14 mouse cellular contexts compared by ENCODE assay signal in genomic region chr16:5898330-5898729, GRCm38 (mm10). TPM values are rescaled to one million over a fixed set of nuclear protein-coding genes. Genes with fewer than 3 reads are reported as not detected.
DNase-seq lines count a peak whose midpoint lies in the region; ATAC-seq lines count a peak whose summit lies in the region.
"Had no signal": no experiment of that assay in that cellular context is flagged by ENCODE, and none has a peak within 500 bp of the region (broad histone marks: within the 10 kb centered on the region; RNA-seq: fewer than 3 reads in every experiment).

No protein-coding gene starts in this region.

- DNase-seq in adrenal gland, adult 2 months: peak; percentile 6
- DNase-seq in adrenal gland, postnatal 4 days (ENCODE audit: low spot score in 2 of 2): no peak
- no peak for DNase-seq in hindbrain, embryonic 11.5 days (ENCODE audit: low spot score)
- peak; percentile 1 for DNase-seq in lung, postnatal 36 days
- no peak for DNase-seq in lung, postnatal 4 days
- peak; percentile 19 to 58 for DNase-seq in kidney, postnatal 36 days
- DNase-seq in natural killer cell, adult 2 months (ENCODE audit: low spot score in 2 of 2): no peak
- DNase-seq: layer of hippocampus, postnatal 36 days had no signal

- H3K9me3 ChIP-seq in hindbrain, embryonic 16.5 days (ENCODE audit: control insufficient read depth, low read length): no peaks in the 10 kb centered on the region
- H3K9me3 ChIP-seq in hindbrain, embryonic 11.5 days (ENCODE audit: control insufficient read depth, low read length): no peaks in the 10 kb centered on the region
- H3K9me3 ChIP-seq: forebrain, embryonic 12.5 days; hindbrain, embryonic 15.5 days; liver, embryonic 15.5 days; midbrain, embryonic 12.5 days had no signal

- no peaks in the 10 kb centered on the region for H3K36me3 ChIP-seq in hindbrain, embryonic 16.5 days (ENCODE audit: control insufficient read depth, insufficient read depth, low read length)
- no peaks in the 10 kb centered on the region for H3K36me3 ChIP-seq in hindbrain, embryonic 11.5 days (ENCODE audit: control insufficient read depth, insufficient read depth, low read length)
- H3K36me3 ChIP-seq: forebrain, embryonic 12.5 days; hindbrain, embryonic 15.5 days; liver, embryonic 15.5 days; midbrain, embryonic 12.5 days had no signal

- no peak overlapping the region for H3K4me2 ChIP-seq in hindbrain, embryonic 16.5 days (ENCODE audit: low read length)
- H3K4me2 ChIP-seq in hindbrain, embryonic 11.5 days (replicated peaks; ENCODE audit: low read depth, low read length): no peak overlapping the region
- H3K4me2 ChIP-seq: forebrain, embryonic 12.5 days; hindbrain, embryonic 15.5 days; liver, embryonic 15.5 days; midbrain, embryonic 12.5 days had no signal

- ATAC-seq in hindbrain, embryonic 16.5 days: peak; percentile 42
- ATAC-seq in hindbrain, embryonic 11.5 days (ENCODE audit: low FRiP score): no peak

- no peak overlapping the region for H3K4me3 ChIP-seq in hindbrain, embryonic 16.5 days (ENCODE audit: low read length)
- H3K4me3 ChIP-seq in hindbrain, embryonic 11.5 days (ENCODE audit: low read depth, low read length): no peak overlapping the region
- H3K4me3 ChIP-seq: forebrain, embryonic 12.5 days; hindbrain, embryonic 15.5 days; liver, embryonic 15.5 days; midbrain, embryonic 12.5 days had no signal

- H3K9ac ChIP-seq in hindbrain, embryonic 16.5 days (ENCODE audit: low read depth, low read length): no peak overlapping the region
- no peak overlapping the region for H3K9ac ChIP-seq in hindbrain, embryonic 11.5 days (ENCODE audit: low read depth, low read length)
- H3K9ac ChIP-seq: forebrain, embryonic 12.5 days; hindbrain, embryonic 15.5 days; liver, embryonic 15.5 days; midbrain, embryonic 12.5 days had no signal

- H3K27me3 ChIP-seq in hindbrain, embryonic 16.5 days (replicated peaks; ENCODE audit: control insufficient read depth, insufficient read depth, low read length): no peaks in the 10 kb centered on the region
- no peaks in the 10 kb centered on the region for H3K27me3 ChIP-seq in hindbrain, embryonic 11.5 days (ENCODE audit: control insufficient read depth, insufficient read depth, low read length)
- H3K27me3 ChIP-seq: forebrain, embryonic 12.5 days; hindbrain, embryonic 15.5 days; liver, embryonic 15.5 days; midbrain, embryonic 12.5 days had no signal

- H3K4me1 ChIP-seq in hindbrain, embryonic 16.5 days (ENCODE audit: control insufficient read depth, insufficient read depth, low read depth, low read length): 0 out of 2 replicates have a peak, but pooled peaks cover 2% of the 10 kb centered on the region
- no peaks in the 10 kb centered on the region for H3K4me1 ChIP-seq in hindbrain, embryonic 11.5 days (replicated peaks; ENCODE audit: control insufficient read depth, insufficient read depth, low read length)
- H3K4me1 ChIP-seq: forebrain, embryonic 12.5 days; liver, embryonic 15.5 days; midbrain, embryonic 12.5 days had no signal

- WGBS in hindbrain, embryonic 16.5 days: 44% methylated on average over 2 of the region's 2 CpGs
- 41% methylated on average over 2 of the region's 2 CpGs for WGBS in hindbrain, embryonic 11.5 days

- H3K27ac ChIP-seq in hindbrain, embryonic 16.5 days (ENCODE audit: low read depth, low read length): no peak overlapping the region
- no peak overlapping the region for H3K27ac ChIP-seq in hindbrain, embryonic 11.5 days (ENCODE audit: low read depth, low read length)
- H3K27ac ChIP-seq: forebrain, embryonic 12.5 days; hindbrain, embryonic 15.5 days; liver, embryonic 15.5 days; midbrain, embryonic 12.5 days had no signal

RNA-seq across cellular contexts. Expression of gene Rbfox1, which starts 13.2 kb away (rescaled TPM):
- total RNA-seq in adrenal gland, adult 2 months (2021): 1 to 10 TPM; 1.3 to 1.4 TPM
- polyA plus RNA-seq in adrenal gland, adult 2 months (2012; rRNA removed): 1.4 and 2.5 TPM in 2 replicates
- 10 to 100 TPM in 1 of 2 experiments, 1 to 10 TPM in 1; 9.7 to 10.4 TPM for total RNA-seq in adrenal gland, postnatal 4 days (2021)
- polyA plus RNA-seq in hindbrain, embryonic 16.5 days (2015; fragmentation: Nextera tagmentation; extraction: Ambion mirVana): 256 and 276 TPM in 2 replicates
- 20.3 and 20.7 TPM in 2 replicates for polyA plus RNA-seq in hindbrain, embryonic 11.5 days (2014; fragmentation: Nextera tagmentation; extraction: Ambion mirVana)
- total RNA-seq: MEL had no signal

Comparison
In these comparisons a context has a peak if more than half of its experiments do, and no peak if none do; other contexts are left out.
1. DNase-seq: peak in adrenal gland, adult 2 months (single experiment), lung, postnatal 36 days (single experiment) and kidney, postnatal 36 days (2 of 2); none in adrenal gland, postnatal 4 days (0 of 2), hindbrain, embryonic 11.5 days (single experiment), lung, postnatal 4 days (0 of 2) and natural killer cell, adult 2 months (0 of 2).
2. RNA of gene Rbfox1, which starts 13.2 kb away (polyA plus RNA-seq): 256 to 276 TPM in hindbrain, embryonic 16.5 days; 20.3 to 20.7 TPM in hindbrain, embryonic 11.5 days and 1.4 to 2.5 TPM in adrenal gland, adult 2 months; every median in the first group is over 10 times any median in the second.